10 mouse cellular contexts compared by ENCODE assay signal in the genomic region with DNA sequence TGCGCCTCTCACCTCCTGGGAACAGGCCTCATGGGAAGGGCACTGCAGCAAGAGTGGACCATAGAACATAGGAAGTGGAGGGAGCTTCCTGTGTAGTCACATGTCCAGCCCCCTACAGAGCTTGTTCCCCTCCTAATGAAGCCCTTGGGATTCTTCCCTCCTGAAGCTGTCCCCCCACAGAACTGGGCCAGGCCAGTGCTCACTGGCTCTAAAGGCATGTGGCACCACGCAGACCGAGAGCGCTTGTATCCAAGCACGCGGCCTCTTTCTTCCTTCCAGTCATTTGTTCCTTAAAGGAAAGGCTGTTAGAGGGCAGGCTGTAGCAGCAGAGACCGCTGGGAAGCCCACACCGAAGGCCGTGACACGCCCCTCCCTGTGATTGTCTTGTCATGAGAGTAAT. TPM values are rescaled to one million over a fixed set of nuclear protein-coding genes. Genes with fewer than 3 reads are reported as not detected.
DNase-seq lines count a peak whose midpoint lies in the region; ATAC-seq and TF ChIP-seq lines count a peak whose summit lies in the region.
"Had no signal": no experiment of that assay in that cellular context is flagged by ENCODE, and none has a peak within 500 bp of the region (broad histone marks: within the 10 kb centered on the region; RNA-seq: fewer than 3 reads in every experiment).

No protein-coding gene starts in this region.

- peaks cover 46% of the 10 kb centered on the region for H3K4me1 ChIP-seq in kidney, postnatal 0 days (replicated peaks; ENCODE audit: insufficient read depth, low read length)
- H3K4me1 ChIP-seq in intestine, embryonic 16.5 days (ENCODE audit: control insufficient read depth, insufficient read depth, low read length) = peaks cover 41% of the 10 kb centered on the region

- no peaks in the 10 kb centered on the region for H3K27me3 ChIP-seq in kidney, postnatal 0 days (ENCODE audit: insufficient read depth, low read length)
- H3K27me3 ChIP-seq in intestine, embryonic 16.5 days (replicated peaks; ENCODE audit: control insufficient read depth, insufficient read depth, low read length) = no peaks in the 10 kb centered on the region
- H3K27me3 ChIP-seq: embryonic facial prominence, embryonic 12.5 days; neural tube, embryonic 12.5 days had no signal

- H3K36me3 ChIP-seq in kidney, postnatal 0 days (ENCODE audit: insufficient read depth, low read length) = no peaks in the 10 kb centered on the region
- H3K36me3 ChIP-seq in intestine, embryonic 16.5 days (ENCODE audit: control insufficient read depth, insufficient read depth, low read length) = no peaks in the 10 kb centered on the region

- no peak overlapping the region for H3K4me2 ChIP-seq in kidney, postnatal 0 days (ENCODE audit: low read length)
- no peak overlapping the region for H3K4me2 ChIP-seq in intestine, embryonic 16.5 days (ENCODE audit: low read depth, low read length)
- H3K4me2 ChIP-seq: embryonic facial prominence, embryonic 12.5 days; neural tube, embryonic 12.5 days had no signal

- no peak overlapping the region for H3K4me3 ChIP-seq in kidney, postnatal 0 days (replicated peaks; ENCODE audit: low read depth, low read length)
- no peak overlapping the region for H3K4me3 ChIP-seq in intestine, embryonic 16.5 days (ENCODE audit: low read length)
- H3K4me3 ChIP-seq: embryonic facial prominence, embryonic 12.5 days; neural tube, embryonic 12.5 days had no signal

- DNase-seq in heart, adult 11 months = peak; percentile 94
- DNase-seq in heart, postnatal 10 days = no peak
- DNase-seq in kidney, postnatal 0 days (ENCODE audit: low spot score) = peak; percentile 44
- no peak for DNase-seq in kidney, adult 18-20 months
- peak; percentile 71 for DNase-seq in R1 (ENCODE audit: low read depth, low spot score)
- DNase-seq in testis, postnatal 14 days (ENCODE audit: low spot score) = no peak
- no peak for DNase-seq in B cell, adult 2 months

- 62% methylated on average over 10 of the region's 10 CpGs for WGBS in kidney, postnatal 0 days
- 68% methylated on average over 10 of the region's 10 CpGs for WGBS in intestine, embryonic 16.5 days

- ATAC-seq in kidney, postnatal 0 days (replicated peaks; ENCODE audit: low FRiP score, low read depth) = no peak
- no peak for ATAC-seq in intestine, embryonic 16.5 days

- intact Hi-C loops in heart, postnatal 10 days (cut with DNase I) = no loop called here

- H3K27ac ChIP-seq in kidney, postnatal 0 days = 0 out of 2 replicates have a peak overlapping the region, but pooled peaks have one; percentile 57
- peak overlapping the region; percentile 27; the same call in 1 of the 2 replicates for H3K27ac ChIP-seq in intestine, embryonic 16.5 days (ENCODE audit: low read length)
- H3K27ac ChIP-seq: embryonic facial prominence, embryonic 12.5 days; neural tube, embryonic 12.5 days had no signal

- no peak for TF ChIP-seq CTCF in kidney, postnatal 0 days (IDR thresholded peaks at IDR 0.05; ENCODE audit: low read depth)

- H3K9ac ChIP-seq in kidney, postnatal 0 days (ENCODE audit: low read depth, low read length) = no peak overlapping the region
- H3K9ac ChIP-seq in intestine, embryonic 16.5 days (ENCODE audit: low read depth, low read length) = no peak overlapping the region
- H3K9ac ChIP-seq: embryonic facial prominence, embryonic 12.5 days; neural tube, embryonic 12.5 days had no signal

- H3K9me3 ChIP-seq in kidney, postnatal 0 days (replicated peaks; ENCODE audit: low read length) = no peaks in the 10 kb centered on the region
- no peaks in the 10 kb centered on the region for H3K9me3 ChIP-seq in intestine, embryonic 16.5 days (ENCODE audit: control insufficient read depth, low read length)
- H3K9me3 ChIP-seq: embryonic facial prominence, embryonic 12.5 days; neural tube, embryonic 12.5 days had no signal

RNA-seq across cellular contexts. Expression of a gene that starts 26.6 kb away (rescaled TPM):
- 10 to 100 TPM; 16.8 to 19.0 TPM for total RNA-seq in heart, postnatal 10 days (2021)
- polyA plus RNA-seq in kidney, postnatal 0 days (2015; fragmentation: Nextera tagmentation; extraction: Ambion mirVana) = 5.6 and 5.8 TPM in 2 replicates
- 1.9 and 2.0 TPM in 2 replicates for polyA plus RNA-seq in intestine, embryonic 16.5 days (2015; fragmentation: Nextera tagmentation; extraction: Ambion mirVana)

RNA-seq across cellular contexts. Expression of a gene that starts 35.9 kb away (rescaled TPM):
- 1 to 10 TPM; 6.4 to 8.1 TPM for total RNA-seq in heart, postnatal 10 days (2021)
- polyA plus RNA-seq in kidney, postnatal 0 days (2015; fragmentation: Nextera tagmentation; extraction: Ambion mirVana) = 6.4 and 8.8 TPM in 2 replicates
- polyA plus RNA-seq in intestine, embryonic 16.5 days (2015; fragmentation: Nextera tagmentation; extraction: Ambion mirVana) = 17.3 and 21.6 TPM in 2 replicates

Comparison
In these comparisons a context has a peak if more than half of its experiments do, and no peak if none do; other contexts are left out.
1. DNase-seq: peak in heart, adult 11 months (single experiment), kidney, postnatal 0 days (single experiment) and R1 (single experiment); none in heart, postnatal 10 days (0 of 2), kidney, adult 18-20 months (single experiment), testis, postnatal 14 days (single experiment) and B cell, adult 2 months (0 of 2).